Mouse (Mus musculus) spleen, adult 2 months (tissue): ENCODE measurements at regions not wholly inside any gene's neighbourhood (a gene's known extent, or its start where the extent isn't known, plus 50 kb on each side); places are given as distances from the start of the nearest gene placed in this dataset.

ENCODE experiments used
- CTCF ChIP-seq: fragments of 200-500 bp; IDR thresholded peaks from 2 replicates; pipeline ENCODE4 v1.5.1; 2011; ENCODE audit warnings: mild to moderate bottlenecking, inconsistent platforms; ENCODE audit not compliant: insufficient read depth, insufficient read length, insufficient replicate concordance; ENCODE audit errors: extremely low read depth
- POLR2A ChIP-seq: fragments of 200-500 bp; IDR thresholded peaks from 2 replicates; pipeline ENCODE4 v1.6.1; 2011; ENCODE audit warnings: low read depth, low read length, inconsistent platforms

GRCm38 (mm10) chr8:34625670-34626069 is 514.1 kb upstream of the Gm10131 start:
- TF ChIP-seq CTCF (no peak), POLR2A (no peak)
